Mouse (Mus musculus) brain, embryonic 14.5 days (tissue): Measurements from ENCODE around the gene Pde9a.

ENCODE experiments used
- CTCF ChIP-seq: fragments of 200-500 bp; IDR thresholded peaks from 2 replicates; pipeline ENCODE4 v1.5.1; 2012; ENCODE audit warnings: inconsistent platforms, mild to moderate bottlenecking, moderate library complexity, borderline replicate concordance; ENCODE audit not compliant: insufficient read depth, insufficient read length; ENCODE audit errors: extremely low read depth
- POLR2A ChIP-seq: fragments of 200-500 bp; IDR thresholded peaks from 2 replicates; pipeline ENCODE4 v1.6.1; 2012; ENCODE audit warnings: mild to moderate bottlenecking, inconsistent platforms, borderline replicate concordance; ENCODE audit not compliant: poor library complexity, insufficient read depth, insufficient read length, severe bottlenecking; ENCODE audit errors: extremely low read depth

GRCm38 (mm10) chr17:31370931-31371330 lies 15.1 kb upstream of the Pde9a start:
- TF ChIP-seq CTCF (no peak), POLR2A (no peak)
